Mouse (Mus musculus): ENCODE data around the gene Mroh3.

GRCm38 (mm10) chr1:136234595-136235092 is 22.0 kb upstream of the Mroh3 start:
- no peak for TF ChIP-seq CTCF (IDR thresholded peaks at IDR 0.05; ENCODE audit: control insufficient read depth, insufficient read depth, low read length)
- TF ChIP-seq POLR2A (IDR thresholded peaks at IDR 0.05; ENCODE audit: borderline replicate concordance, control insufficient read depth, low read depth, low read length): no peak

Data from bone marrow, adult 2 months (tissue).